Mouse (Mus musculus): ENCODE data around the gene Arhgap21. TPM values are rescaled to one million over a fixed set of nuclear protein-coding genes. Genes with fewer than 3 reads are reported as not detected.
A peak's percentile ranks its signal among the peaks of the same experiment; 100 is the strongest.

Arhgap21 gene
- polyA plus RNA-seq (2015; fragmentation: Nextera tagmentation; extraction: Ambion mirVana), result 9.7 and 12.0 TPM in 2 replicates

- peaks cover 28% of the 10 kb centered on the region for H3K4me1 ChIP-seq
- peak; percentile 59 for ATAC-seq (ENCODE audit: insufficient number of reproducible peaks, insufficient read depth, low FRiP score, low TSS enrichment, low read depth)
- peak within 1 kb of the TSS; percentile 91 for H3K4me2 ChIP-seq
- under 1% methylated on average over 82 of the region's 102 CpGs for WGBS
- peak within 1 kb of the TSS; percentile 98 for H3K27ac ChIP-seq
- H3K4me3 ChIP-seq, result peak within 1 kb of the TSS; percentile 91
- no peaks in the 10 kb centered on the region for H3K27me3 ChIP-seq
- H3K36me3 ChIP-seq, result no peaks in the 10 kb centered on the region
- no peaks in the 10 kb centered on the region for H3K9me3 ChIP-seq
- peak within 1 kb of the TSS; percentile 96 for H3K9ac ChIP-seq
Observed at GRCm38 (mm10) chr2:20968441-20969200, at the start of gene Arhgap21. Arhgap21 (minus strand) TSS chr2:20968881.

GRCm38 (mm10) chr2:21016589-21016988, 47.9 kb upstream of the Arhgap21 start:
- Histone ChIP-seq H3K36me3 (no peaks in the 10 kb centered on the region), H3K9me3 (no peaks in the 10 kb centered on the region), H3K27me3 (no peaks in the 10 kb centered on the region), H3K9ac (no peak overlapping the region), H3K4me1 (no peaks in the 10 kb centered on the region), H3K27ac (no peak overlapping the region), H3K4me3 (no peak overlapping the region), H3K4me2 (no peak overlapping the region)
- 77% methylated on average over 7 of the region's 7 CpGs for WGBS
- no peak for ATAC-seq (ENCODE audit: insufficient number of reproducible peaks, insufficient read depth, low FRiP score, low TSS enrichment, low read depth)

GRCm38 (mm10) chr2:21010806-21011397, 42.2 kb upstream of the Arhgap21 start:
- no peak for ATAC-seq (ENCODE audit: insufficient number of reproducible peaks, insufficient read depth, low FRiP score, low TSS enrichment, low read depth)
- H3K27me3 ChIP-seq, result no peaks in the 10 kb centered on the region
- no peaks in the 10 kb centered on the region for H3K4me1 ChIP-seq
- 49% methylated on average over 11 of the region's 11 CpGs for WGBS
- H3K9me3 ChIP-seq, result no peaks in the 10 kb centered on the region
- H3K36me3 ChIP-seq, result no peaks in the 10 kb centered on the region
- H3K4me3 ChIP-seq, result no peak overlapping the region
- H3K9ac ChIP-seq, result no peak overlapping the region
- H3K27ac ChIP-seq, result no peak overlapping the region
- H3K4me2 ChIP-seq, result no peak overlapping the region

GRCm38 (mm10) chr2:21010219-21010618, 41.5 kb upstream of the Arhgap21 start:
- Histone ChIP-seq H3K9ac (no peak overlapping the region), H3K36me3 (no peaks in the 10 kb centered on the region), H3K27me3 (no peaks in the 10 kb centered on the region), H3K4me3 (no peak overlapping the region), H3K4me2 (no peak overlapping the region), H3K27ac (no peak overlapping the region), H3K4me1 (no peaks in the 10 kb centered on the region), H3K9me3 (no peaks in the 10 kb centered on the region)
- ATAC-seq (ENCODE audit: insufficient number of reproducible peaks, insufficient read depth, low FRiP score, low TSS enrichment, low read depth), result no peak
- WGBS, result 48% methylated on average over 9 of the region's 9 CpGs

GRCm38 (mm10) chr2:21009258-21010140, 40.8 kb upstream of the Arhgap21 start:
- no peak overlapping the region for H3K9ac ChIP-seq
- ATAC-seq (ENCODE audit: insufficient number of reproducible peaks, insufficient read depth, low FRiP score, low TSS enrichment, low read depth), result no peak
- no peaks in the 10 kb centered on the region for H3K36me3 ChIP-seq
- no peak overlapping the region for H3K4me3 ChIP-seq
- no peaks in the 10 kb centered on the region for H3K9me3 ChIP-seq
- WGBS, result 53% methylated on average over 16 of the region's 16 CpGs
- no peak overlapping the region for H3K27ac ChIP-seq
- no peaks in the 10 kb centered on the region for H3K27me3 ChIP-seq
- no peak overlapping the region for H3K4me2 ChIP-seq
- H3K4me1 ChIP-seq, result no peaks in the 10 kb centered on the region

- Histone ChIP-seq H3K36me3 (no peaks in the 10 kb centered on the region), H3K27ac (no peak overlapping the region), H3K9ac (no peak overlapping the region), H3K4me1 (peaks cover 6% of the 10 kb centered on the region; the same call in 1 of the 2 replicates), H3K9me3 (no peaks in the 10 kb centered on the region), H3K27me3 (no peaks in the 10 kb centered on the region), H3K4me2 (no peak overlapping the region), H3K4me3 (no peak overlapping the region)
- ATAC-seq (ENCODE audit: insufficient number of reproducible peaks, insufficient read depth, low FRiP score, low TSS enrichment, low read depth), result no peak
- WGBS, result 85% methylated on average over 8 of the region's 8 CpGs
Observed at GRCm38 (mm10) chr2:21002538-21002937, 33.9 kb upstream of the Arhgap21 start.

DNA sequence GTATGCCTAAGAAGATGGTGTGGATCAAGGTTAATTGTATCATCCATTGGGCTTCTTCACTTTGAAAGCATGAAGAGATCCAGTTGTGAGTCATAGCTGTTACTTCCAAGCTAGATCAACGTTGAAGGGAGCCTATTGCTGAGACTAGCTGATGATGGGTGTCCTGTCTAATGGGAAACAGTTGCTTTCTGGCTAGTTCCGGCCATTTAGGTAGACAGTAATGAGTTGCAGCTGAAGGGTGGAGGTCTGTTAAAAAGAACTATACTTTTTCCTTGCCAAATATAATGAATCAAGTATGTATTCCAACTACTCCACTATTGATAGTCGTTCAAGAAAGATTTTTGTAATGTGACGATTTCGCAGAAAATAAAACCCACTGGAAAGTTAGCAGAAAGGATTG, 32.5 kb upstream of the Arhgap21 start:
- Histone ChIP-seq H3K27me3 (no peaks in the 10 kb centered on the region), H3K4me2 (no peak overlapping the region), H3K4me3 (no peak overlapping the region), H3K36me3 (no peaks in the 10 kb centered on the region), H3K4me1 (peaks cover 6% of the 10 kb centered on the region; the same call in 1 of the 2 replicates), H3K27ac (no peak overlapping the region), H3K9ac (no peak overlapping the region), H3K9me3 (no peaks in the 10 kb centered on the region)
- 29% methylated on average over 5 of the region's 5 CpGs for WGBS
- no peak for ATAC-seq (ENCODE audit: insufficient number of reproducible peaks, insufficient read depth, low FRiP score, low TSS enrichment, low read depth)

DNA sequence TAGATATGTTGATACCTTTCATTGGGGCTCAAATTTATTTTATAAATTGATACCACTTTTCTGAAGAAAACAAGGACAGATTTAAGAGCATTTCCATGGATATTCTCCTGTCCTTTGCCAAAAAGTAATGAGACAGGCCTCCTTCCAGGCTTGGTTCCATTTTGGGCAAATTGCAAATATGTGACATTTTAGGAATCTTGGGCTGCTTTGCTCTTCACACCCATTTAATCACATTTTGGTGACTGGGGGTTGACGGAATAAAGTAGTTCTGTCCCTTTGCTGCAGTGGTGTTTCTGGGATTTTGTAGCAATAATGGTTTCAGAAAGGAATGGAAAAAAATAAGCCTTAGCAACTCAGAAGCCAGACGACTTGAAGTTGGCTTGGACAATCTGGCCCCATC, 26.9 kb upstream of the Arhgap21 start:
- no peaks in the 10 kb centered on the region for H3K36me3 ChIP-seq
- H3K4me2 ChIP-seq, result no peak overlapping the region
- WGBS, result 86% methylated on average over 2 of the region's 2 CpGs
- H3K9me3 ChIP-seq, result no peaks in the 10 kb centered on the region
- no peak overlapping the region for H3K27ac ChIP-seq
- no peaks in the 10 kb centered on the region for H3K27me3 ChIP-seq
- no peak for ATAC-seq (ENCODE audit: insufficient number of reproducible peaks, insufficient read depth, low FRiP score, low TSS enrichment, low read depth)
- no peaks in the 10 kb centered on the region for H3K4me1 ChIP-seq
- no peak overlapping the region for H3K4me3 ChIP-seq
- no peak overlapping the region for H3K9ac ChIP-seq

DNA sequence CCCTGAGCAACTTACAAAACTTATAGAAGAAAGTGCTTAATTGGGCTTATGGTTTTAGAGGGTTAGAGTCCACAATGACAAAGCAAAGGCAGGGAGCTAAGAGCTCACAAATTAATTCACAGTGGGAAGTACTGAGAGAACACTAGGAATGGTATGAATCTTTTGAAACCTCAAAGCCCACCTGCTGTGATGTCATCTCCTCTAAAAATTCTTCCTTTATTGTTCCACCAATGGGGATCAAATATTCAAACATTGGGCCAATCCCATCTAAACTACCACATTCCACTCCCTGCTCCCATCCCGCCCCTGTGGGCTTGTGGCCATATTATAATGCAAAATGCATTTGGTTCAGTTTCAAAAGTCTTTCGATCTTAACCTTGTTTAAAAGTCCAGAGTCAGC, 22.8 kb upstream of the Arhgap21 start:
- no peak for ATAC-seq (ENCODE audit: insufficient number of reproducible peaks, insufficient read depth, low FRiP score, low TSS enrichment, low read depth)
- H3K9me3 ChIP-seq, result no peaks in the 10 kb centered on the region
- H3K9ac ChIP-seq, result no peak overlapping the region
- no peak overlapping the region for H3K27ac ChIP-seq
- H3K4me2 ChIP-seq, result no peak overlapping the region
- 86% methylated on average over 2 of the region's 2 CpGs for WGBS
- no peaks in the 10 kb centered on the region for H3K36me3 ChIP-seq
- no peaks in the 10 kb centered on the region for H3K27me3 ChIP-seq
- H3K4me1 ChIP-seq, result no peaks in the 10 kb centered on the region
- H3K4me3 ChIP-seq, result no peak overlapping the region

- H3K4me3 ChIP-seq, result no peak overlapping the region
- no peaks in the 10 kb centered on the region for H3K9me3 ChIP-seq
- no peaks in the 10 kb centered on the region for H3K36me3 ChIP-seq
- ATAC-seq (ENCODE audit: insufficient number of reproducible peaks, insufficient read depth, low FRiP score, low TSS enrichment, low read depth), result no peak
- H3K27me3 ChIP-seq, result no peaks in the 10 kb centered on the region
- H3K27ac ChIP-seq, result no peak overlapping the region
- H3K4me1 ChIP-seq, result no peaks in the 10 kb centered on the region
- no peak overlapping the region for H3K9ac ChIP-seq
- WGBS, result 28% methylated on average over 2 of the region's 2 CpGs
- no peak overlapping the region for H3K4me2 ChIP-seq
Observed at GRCm38 (mm10) chr2:20990907-20991306, 22.2 kb upstream of the Arhgap21 start.

GRCm38 (mm10) chr2:20990056-20990455, 21.4 kb upstream of the Arhgap21 start:
- H3K27me3 ChIP-seq, result no peaks in the 10 kb centered on the region
- H3K36me3 ChIP-seq, result no peaks in the 10 kb centered on the region
- ATAC-seq (ENCODE audit: insufficient number of reproducible peaks, insufficient read depth, low FRiP score, low TSS enrichment, low read depth), result no peak
- H3K9ac ChIP-seq, result no peak overlapping the region
- no peaks in the 10 kb centered on the region for H3K4me1 ChIP-seq
- WGBS, result 90% methylated on average over 3 of the region's 3 CpGs
- no peak overlapping the region for H3K4me3 ChIP-seq
- H3K27ac ChIP-seq, result no peak overlapping the region
- no peak overlapping the region for H3K4me2 ChIP-seq
- no peaks in the 10 kb centered on the region for H3K9me3 ChIP-seq
